Mouse (Mus musculus): ENCODE measurements around the gene Rere. TPM values are rescaled to one million over a fixed set of nuclear protein-coding genes. Genes with fewer than 3 reads are reported as not detected.

Rere gene
- polyA plus RNA-seq, 1 experiment from 2014 or later, result 31.4 TPM

DNA sequence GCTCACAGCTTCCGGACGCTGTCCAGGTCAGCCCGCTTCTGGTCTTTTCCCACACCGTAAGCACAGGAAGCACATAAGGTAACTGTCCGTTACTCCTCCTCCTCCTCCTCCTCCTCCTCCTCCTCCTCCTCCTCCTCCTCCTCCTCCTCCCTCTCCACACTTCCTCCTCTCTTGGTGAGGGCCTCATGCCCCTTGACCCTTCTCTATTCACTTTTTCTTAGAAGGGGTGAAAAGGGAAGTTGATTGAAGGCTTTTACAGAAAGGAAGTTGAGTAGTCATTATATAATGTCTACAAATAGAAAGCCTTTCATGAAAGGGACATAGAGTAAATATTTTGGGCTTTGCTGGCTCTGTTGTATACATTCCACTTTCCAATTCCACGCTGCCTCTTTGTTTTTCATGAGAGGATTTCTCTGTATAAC lies 68.2 kb downstream of the Rere start:
- no peak overlapping the region for H3K4me3 ChIP-seq (replicated peaks)
- 70% methylated on average over 6 of the region's 6 CpGs for WGBS
- H3K9ac ChIP-seq (replicated peaks), result no peak overlapping the region
- H3K4me2 ChIP-seq, result no peak overlapping the region
- no peak for ATAC-seq (ENCODE audit: insufficient number of reproducible peaks, insufficient read depth, low FRiP score, low TSS enrichment, low read depth)
- H3K27me3 ChIP-seq, result no peaks in the 10 kb centered on the region
- no peaks in the 10 kb centered on the region for H3K36me3 ChIP-seq
- no peaks in the 10 kb centered on the region for H3K9me3 ChIP-seq
- no peak overlapping the region for H3K27ac ChIP-seq
- peaks cover 31% of the 10 kb centered on the region for H3K4me1 ChIP-seq (replicated peaks)

DNA sequence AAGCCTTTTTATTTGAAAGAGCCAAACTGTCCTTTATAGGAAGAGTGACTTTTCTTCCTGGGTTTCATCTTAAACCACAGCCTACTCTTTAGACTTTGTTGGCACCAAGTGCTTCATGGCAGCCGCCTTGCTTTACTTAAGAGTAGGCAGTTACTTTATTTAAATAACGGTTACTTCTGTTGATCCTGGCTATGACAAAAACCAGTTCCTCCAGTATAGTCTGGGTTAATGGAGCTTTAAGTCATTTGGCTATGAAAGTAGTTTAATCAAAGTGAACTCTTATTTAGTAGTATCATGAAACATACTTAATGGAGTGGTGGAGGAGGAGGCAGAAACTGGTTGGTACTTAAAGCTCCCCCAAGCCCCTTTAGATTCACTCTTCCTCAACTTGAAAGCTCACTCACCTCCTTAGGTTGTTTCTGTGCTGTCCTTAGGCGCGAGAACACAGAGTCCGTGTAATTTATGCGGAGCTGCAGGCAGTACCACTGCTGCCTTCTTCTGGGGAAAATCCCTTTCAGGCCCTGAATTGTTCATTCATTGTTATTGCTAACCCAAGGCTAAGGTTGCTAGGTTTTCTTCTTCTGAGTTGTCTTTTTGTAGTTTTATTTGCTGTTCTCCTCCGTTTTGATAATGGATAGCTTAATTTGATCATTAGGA lies 70.1 kb downstream of the Rere start:
- Histone ChIP-seq H3K36me3 (no peaks in the 10 kb centered on the region), H3K4me3 (replicated peaks) (no peak overlapping the region), H3K4me2 (no peak overlapping the region), H3K9me3 (no peaks in the 10 kb centered on the region), H3K9ac (replicated peaks) (no peak overlapping the region), H3K27me3 (no peaks in the 10 kb centered on the region), H3K4me1 (replicated peaks) (peaks cover 30% of the 10 kb centered on the region), H3K27ac (no peak overlapping the region)
- WGBS, result 56% methylated on average over 7 of the region's 7 CpGs
- no peak for ATAC-seq (ENCODE audit: insufficient number of reproducible peaks, insufficient read depth, low FRiP score, low TSS enrichment, low read depth)

DNA sequence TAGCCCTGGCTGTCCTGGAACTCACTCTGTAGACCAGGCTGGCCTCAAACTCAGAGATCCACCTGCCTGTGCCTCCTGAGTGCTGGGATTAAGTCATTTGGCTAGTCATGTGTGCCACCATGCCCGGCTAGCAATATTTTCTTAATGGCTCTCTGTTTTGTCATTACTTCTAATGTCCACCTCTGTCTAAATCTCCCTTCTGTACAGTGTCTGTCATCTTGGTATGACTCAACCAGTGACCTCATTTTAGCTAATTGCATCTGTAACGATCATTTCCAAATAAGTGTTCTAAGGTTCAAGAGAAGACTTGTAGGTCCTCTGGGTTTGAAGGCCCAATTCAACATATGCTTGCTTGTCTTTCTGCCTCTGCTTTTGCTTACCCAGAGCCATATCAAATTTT lies 71.3 kb downstream of the Rere start:
- no peak for ATAC-seq (ENCODE audit: insufficient number of reproducible peaks, insufficient read depth, low FRiP score, low TSS enrichment, low read depth)
- Histone ChIP-seq H3K4me2 (no peak overlapping the region), H3K27me3 (no peaks in the 10 kb centered on the region), H3K9me3 (no peaks in the 10 kb centered on the region), H3K4me3 (replicated peaks) (no peak overlapping the region), H3K36me3 (no peaks in the 10 kb centered on the region), H3K4me1 (replicated peaks) (peaks cover 22% of the 10 kb centered on the region), H3K27ac (no peak overlapping the region), H3K9ac (replicated peaks) (no peak overlapping the region)
- 88% methylated on average over 2 of the region's 2 CpGs for WGBS

DNA sequence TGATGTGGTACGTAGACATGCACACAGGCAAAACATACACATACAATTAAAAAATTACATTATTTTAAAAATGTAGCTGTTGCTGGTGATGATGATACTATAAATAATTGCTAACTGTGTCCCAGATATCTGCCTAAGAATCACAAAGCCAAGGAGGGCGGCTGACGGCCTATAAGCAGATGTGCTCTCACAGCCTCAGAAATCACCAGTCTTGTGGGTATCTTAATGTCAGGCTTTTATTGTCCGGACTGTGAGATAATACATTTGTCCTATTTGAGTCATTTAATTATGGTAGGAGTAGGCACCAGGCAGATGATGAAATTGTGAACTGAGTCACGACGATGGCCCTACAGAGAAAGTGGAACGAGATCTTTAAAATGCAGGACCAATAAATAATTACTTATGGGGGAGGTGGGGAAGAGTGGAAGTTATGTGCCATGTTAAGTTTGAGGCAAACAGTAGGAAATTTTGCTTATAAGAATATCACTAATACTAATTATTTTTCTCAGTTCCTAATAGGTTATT lies 72.0 kb downstream of the Rere start:
- Histone ChIP-seq H3K4me1 (replicated peaks) (peaks cover 18% of the 10 kb centered on the region; the same call in 1 of the 2 replicates), H3K27ac (no peak overlapping the region), H3K36me3 (no peaks in the 10 kb centered on the region), H3K27me3 (no peaks in the 10 kb centered on the region), H3K9me3 (no peaks in the 10 kb centered on the region), H3K4me3 (replicated peaks) (no peak overlapping the region), H3K9ac (replicated peaks) (no peak overlapping the region), H3K4me2 (no peak overlapping the region)
- WGBS, result 96% methylated on average over 7 of the region's 7 CpGs
- no peak for ATAC-seq (ENCODE audit: insufficient number of reproducible peaks, insufficient read depth, low FRiP score, low TSS enrichment, low read depth)

DNA sequence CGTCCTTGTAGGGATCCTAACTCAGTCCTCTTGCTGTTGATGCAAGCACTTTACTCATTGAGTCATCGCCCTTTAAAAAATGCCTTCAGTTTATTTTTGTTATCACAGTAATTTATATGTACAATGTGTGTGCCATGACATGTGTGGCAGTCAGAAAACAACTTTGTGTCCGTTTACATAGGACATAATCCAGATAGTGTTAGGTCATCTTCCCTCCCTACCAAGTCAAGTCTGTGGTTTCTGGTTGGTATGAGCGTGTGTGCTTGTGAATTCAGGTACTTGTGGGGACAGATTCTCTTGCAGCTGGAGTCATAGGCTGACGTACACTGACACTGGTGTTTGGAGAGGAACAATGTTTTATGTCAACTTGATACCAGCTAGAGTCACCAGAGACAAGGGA lies 74.4 kb downstream of the Rere start:
- Histone ChIP-seq H3K9ac (replicated peaks) (no peak overlapping the region), H3K4me3 (replicated peaks) (no peak overlapping the region), H3K36me3 (no peaks in the 10 kb centered on the region), H3K27ac (no peak overlapping the region), H3K9me3 (no peaks in the 10 kb centered on the region), H3K4me2 (no peak overlapping the region), H3K4me1 (replicated peaks) (peaks cover 5% of the 10 kb centered on the region), H3K27me3 (no peaks in the 10 kb centered on the region)
- no peak for ATAC-seq (ENCODE audit: insufficient number of reproducible peaks, insufficient read depth, low FRiP score, low TSS enrichment, low read depth)
- 91% methylated on average over 5 of the region's 5 CpGs for WGBS

DNA sequence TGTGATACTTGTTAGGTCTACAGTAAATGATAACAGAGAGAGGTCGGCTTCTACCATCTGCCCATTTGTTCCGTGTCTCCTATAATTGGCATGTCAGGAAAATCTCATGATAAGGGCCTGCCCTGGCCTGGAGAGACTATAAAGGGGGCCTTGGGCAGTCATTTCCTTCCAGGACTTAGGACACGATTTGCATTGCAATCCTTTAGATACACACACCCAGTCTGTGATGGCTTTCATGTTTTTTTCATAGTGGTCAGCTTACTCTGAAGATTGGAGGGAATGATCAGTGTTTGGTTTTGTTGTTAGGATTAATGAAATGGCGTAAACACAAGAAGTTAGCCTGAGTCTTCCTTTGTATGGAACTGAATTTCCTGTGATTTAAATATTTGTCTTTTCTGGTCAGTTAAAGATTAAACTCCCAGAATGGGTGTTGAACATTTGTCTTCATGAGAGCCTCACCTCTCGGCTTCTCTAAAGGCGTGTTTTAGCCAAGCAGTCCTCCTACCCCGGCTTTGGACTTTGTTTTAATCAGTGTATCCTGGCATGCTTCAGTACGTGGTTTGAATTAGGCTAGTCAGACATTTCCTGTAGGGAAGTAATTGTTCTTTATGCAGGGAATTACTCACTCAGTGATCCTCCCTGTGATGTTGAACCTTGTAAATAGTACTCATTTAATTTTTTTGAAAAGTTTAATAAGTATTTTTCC lies 80.7 kb downstream of the Rere start:
- no peak overlapping the region for H3K4me3 ChIP-seq (replicated peaks)

DNA sequence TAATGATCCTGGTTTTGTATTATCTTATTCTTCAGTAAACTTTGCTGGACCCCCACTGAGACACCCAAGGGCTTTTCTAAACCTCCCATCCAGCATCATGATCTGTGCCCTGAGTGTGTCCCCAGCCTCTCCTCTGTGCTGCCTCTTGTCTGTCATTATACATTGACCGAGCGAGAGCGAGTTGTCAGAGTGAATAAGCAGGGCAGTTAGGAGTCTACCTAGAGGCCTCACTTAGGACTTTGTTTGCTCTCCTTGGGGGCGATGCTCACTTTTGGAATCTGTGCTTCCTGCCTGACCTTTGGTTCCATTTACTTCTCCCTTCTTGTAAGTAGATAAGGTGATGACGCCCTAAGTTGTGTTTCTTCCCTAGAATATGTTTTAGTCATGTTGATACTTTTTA lies 81.4 kb downstream of the Rere start:
- no peaks in the 10 kb centered on the region for H3K9me3 ChIP-seq
- H3K4me3 ChIP-seq (replicated peaks), result no peak overlapping the region
- no peak overlapping the region for H3K9ac ChIP-seq (replicated peaks)
- no peak for ATAC-seq (ENCODE audit: insufficient number of reproducible peaks, insufficient read depth, low FRiP score, low TSS enrichment, low read depth)
- peaks cover 34% of the 10 kb centered on the region for H3K4me1 ChIP-seq (replicated peaks)
- no peak overlapping the region for H3K27ac ChIP-seq
- no peaks in the 10 kb centered on the region for H3K36me3 ChIP-seq
- 28% methylated on average over 5 of the region's 5 CpGs for WGBS
- no peaks in the 10 kb centered on the region for H3K27me3 ChIP-seq
- no peak overlapping the region for H3K4me2 ChIP-seq

More for the DNA sequence above, 80.7 kb downstream of the Rere start:
- Histone ChIP-seq H3K27me3 (no peaks in the 10 kb centered on the region), H3K4me1 (replicated peaks) (peaks cover 34% of the 10 kb centered on the region), H3K36me3 (no peaks in the 10 kb centered on the region), H3K4me2 (peak overlapping the region; percentile 8; the same call in 1 of the 2 replicates), H3K27ac (0 out of 2 replicates have a peak overlapping the region, but pooled peaks have one; percentile 29), H3K9ac (replicated peaks) (no peak overlapping the region), H3K9me3 (no peaks in the 10 kb centered on the region)
- ATAC-seq (ENCODE audit: insufficient number of reproducible peaks, insufficient read depth, low FRiP score, low TSS enrichment, low read depth), result no peak
- WGBS, result 12% methylated on average over 8 of the region's 8 CpGs

DNA sequence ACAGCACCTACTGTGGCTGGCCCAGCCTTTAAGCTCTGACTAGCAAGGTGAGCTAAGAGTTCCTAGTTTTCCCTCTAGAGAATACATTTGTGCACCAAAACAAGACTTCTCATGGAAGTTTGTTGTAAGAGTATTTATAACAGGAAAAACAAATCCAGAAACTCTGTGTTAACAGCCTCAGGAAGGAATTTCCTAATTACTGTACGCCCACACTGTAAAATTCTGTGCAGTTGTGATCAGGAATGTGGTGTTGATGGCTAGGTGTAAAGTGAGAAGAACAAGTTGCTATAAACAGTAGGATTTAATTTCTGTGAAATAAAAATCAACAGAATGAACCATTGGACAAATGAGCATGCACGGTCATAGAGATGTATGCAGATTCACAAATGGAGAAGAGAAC lies 83.3 kb downstream of the Rere start:
- Histone ChIP-seq H3K9ac (replicated peaks) (no peak overlapping the region), H3K27me3 (no peaks in the 10 kb centered on the region), H3K4me2 (no peak overlapping the region), H3K27ac (0 out of 2 replicates have a peak overlapping the region, but pooled peaks have one; percentile 64), H3K9me3 (no peaks in the 10 kb centered on the region), H3K36me3 (no peaks in the 10 kb centered on the region), H3K4me1 (replicated peaks) (peaks cover 49% of the 10 kb centered on the region), H3K4me3 (replicated peaks) (no peak overlapping the region)
- WGBS, result 44% methylated on average over 2 of the region's 2 CpGs
- ATAC-seq (ENCODE audit: insufficient number of reproducible peaks, insufficient read depth, low FRiP score, low TSS enrichment, low read depth), result no peak

DNA sequence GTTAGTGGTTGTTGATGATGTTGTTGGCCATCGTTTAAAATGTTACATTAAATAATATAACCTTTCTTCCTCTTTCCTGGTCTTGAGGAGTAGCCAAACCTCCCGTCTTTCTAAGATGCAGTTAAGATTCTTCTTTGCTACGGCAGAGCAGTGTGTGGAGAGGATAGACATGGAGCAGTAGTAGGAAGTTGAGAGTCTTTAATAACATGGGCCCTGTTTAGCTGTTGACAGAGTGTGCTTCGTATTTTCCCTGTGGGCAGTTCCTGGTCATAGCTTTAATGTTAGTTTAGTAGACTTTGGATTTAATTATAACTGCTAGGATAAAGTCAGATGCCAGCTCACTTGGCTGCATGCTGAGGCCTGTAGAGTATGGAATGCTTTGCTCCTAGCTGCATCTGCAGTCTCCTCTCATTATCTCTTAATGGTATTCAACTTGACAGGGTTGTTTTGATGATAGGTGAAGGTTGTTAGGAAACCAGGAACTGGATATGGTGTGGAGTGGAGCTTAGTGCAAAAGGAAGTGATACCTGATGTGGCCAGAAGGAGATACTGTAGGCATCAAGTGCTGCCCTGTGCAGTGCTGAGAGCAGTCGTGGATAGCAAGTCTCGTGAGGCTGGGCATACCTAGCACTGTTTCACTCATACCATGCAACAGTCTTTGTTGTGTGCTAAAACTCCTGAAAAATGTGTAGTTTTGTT lies 85.2 kb downstream of the Rere start:
- Histone ChIP-seq H3K4me3 (replicated peaks) (no peak overlapping the region), H3K4me2 (no peak overlapping the region), H3K9me3 (no peaks in the 10 kb centered on the region), H3K27me3 (no peaks in the 10 kb centered on the region), H3K27ac (no peak overlapping the region), H3K4me1 (replicated peaks) (peaks cover 59% of the 10 kb centered on the region), H3K9ac (replicated peaks) (no peak overlapping the region), H3K36me3 (no peaks in the 10 kb centered on the region)
- ATAC-seq (ENCODE audit: insufficient number of reproducible peaks, insufficient read depth, low FRiP score, low TSS enrichment, low read depth), result no peak
- WGBS, result 46% methylated on average over 6 of the region's 6 CpGs

DNA sequence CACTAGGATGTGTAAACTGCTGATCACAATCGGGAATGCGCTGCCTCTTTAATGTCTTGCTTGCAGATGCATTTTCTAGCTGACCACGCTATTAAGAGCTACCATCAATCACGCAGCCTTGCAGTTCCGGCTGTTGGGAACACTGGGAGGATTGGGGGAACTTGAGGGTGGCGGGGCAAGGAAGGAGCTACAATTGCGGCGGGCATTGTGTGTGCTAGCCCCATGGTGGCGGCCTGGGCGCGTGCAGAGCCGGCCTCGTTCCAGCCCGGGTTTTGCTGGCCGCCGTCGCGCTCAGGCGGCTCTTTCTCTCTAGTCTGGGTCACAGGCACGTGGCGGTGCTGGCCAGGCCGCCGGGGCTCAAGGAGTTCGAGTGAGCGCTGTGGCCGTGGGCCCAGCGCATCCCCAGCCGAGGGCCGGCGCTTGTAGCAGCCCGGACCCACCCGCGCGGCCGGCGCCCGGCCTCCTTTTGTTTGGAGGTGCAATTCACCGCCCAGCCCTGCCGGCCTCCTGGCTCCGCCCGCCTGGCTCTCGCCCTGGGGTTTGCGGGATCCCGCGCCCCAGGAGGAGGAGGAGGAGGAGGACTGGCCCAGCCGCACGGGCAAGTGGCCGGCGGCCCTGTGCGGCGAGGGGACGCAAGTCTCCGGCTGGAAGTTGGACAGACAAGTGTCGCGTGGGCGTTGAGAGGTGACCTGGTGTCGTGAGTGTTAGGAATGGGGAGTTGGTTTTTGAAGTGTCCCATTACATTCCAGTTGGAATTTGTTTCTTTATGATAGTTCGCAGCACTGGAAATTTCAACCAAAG lies 90.3 kb downstream of the Rere start:
- H3K36me3 ChIP-seq, result no peaks in the 10 kb centered on the region
- WGBS, result under 1% methylated on average over 46 of the region's 58 CpGs
- H3K27ac ChIP-seq, result peak overlapping the region; percentile 97
- H3K4me2 ChIP-seq, result peak overlapping the region; percentile 95
- peak overlapping the region; percentile 62 for H3K4me3 ChIP-seq (replicated peaks)
- no peaks in the 10 kb centered on the region for H3K9me3 ChIP-seq
- peak overlapping the region; percentile 81 for H3K9ac ChIP-seq (replicated peaks)
- H3K4me1 ChIP-seq (replicated peaks), result peaks cover 68% of the 10 kb centered on the region
- H3K27me3 ChIP-seq, result no peaks in the 10 kb centered on the region
- ATAC-seq (ENCODE audit: insufficient number of reproducible peaks, insufficient read depth, low FRiP score, low TSS enrichment, low read depth), result peak; percentile 70

Measured in limb, embryonic 12.5 days (tissue).